Mouse (Mus musculus) left cerebral cortex, postnatal 25 days (tissue): ENCODE results near the gene Slfnl1. TPM values are rescaled to one million over a fixed set of nuclear protein-coding genes. Genes with fewer than 3 reads are reported as not detected.

Source experiments
- DNase-seq, 2 experiments: peaks; one replicate each; pipeline ENCODE4 v3.0.0; 2022; ENCODE audit warnings: low spot score in 2 of 2, mixed read lengths in 1 of 2
- intact Hi-C: fragments of 180-260 bp; cut with DNase I; formaldehyde crosslinking; loops from one replicate; pipeline ENCODE4 v1.15.1; 2025
- total RNA-seq, 2 experiments: library from RNA; stranded (reverse); gene quantifications; 2 replicates each; pipeline ENCODE4 v1.2.3; 2021

Slfnl1 gene
- not detected for total RNA-seq

- intact Hi-C loops: no loop called here
- DNase-seq: no peak
Measured at GRCm38 (mm10) chr4:120531986-120532385, at the start of gene Slfnl1. Slfnl1 (plus strand) TSS chr4:120532231.

- DNase-seq: no peak
- intact Hi-C loops: no loop called here
Measured at GRCm38 (mm10) chr4:120487707-120488106, 44.3 kb upstream of the Slfnl1 start.

GRCm38 (mm10) chr4:120506955-120507354 lies 25.1 kb upstream of the Slfnl1 start:
- peak in 1 of 2 experiments; percentile 43 for DNase-seq
- intact Hi-C loops: no loop called here

GRCm38 (mm10) chr4:120511203-120511602 lies 20.8 kb upstream of the Slfnl1 start:
- DNase-seq: no peak
- intact Hi-C loops: no loop called here

GRCm38 (mm10) chr4:120514366-120514765 lies 17.7 kb upstream of the Slfnl1 start:
- intact Hi-C loops: no loop called here

GRCm38 (mm10) chr4:120516491-120516890 lies 15.5 kb upstream of the Slfnl1 start:
- DNase-seq: no peak
- intact Hi-C loops: loop anchor here (5.0 kb wide), 1 partner anchor 129 kb away; no protein-coding TSS in a partner anchor

More at GRCm38 (mm10) chr4:120514366-120514765, 17.7 kb upstream of the Slfnl1 start:
- no peak for DNase-seq

- intact Hi-C loops: loop anchor here (5.0 kb wide), 1 partner anchor 130 kb away; no protein-coding TSS in a partner anchor
- no peak for DNase-seq
Measured at GRCm38 (mm10) chr4:120516907-120517306, 15.1 kb upstream of the Slfnl1 start.

GRCm38 (mm10) chr4:120517335-120517734 lies 14.7 kb upstream of the Slfnl1 start:
- DNase-seq: no peak
- intact Hi-C loops: loop anchor here (5.0 kb wide), 1 partner anchor 130 kb away; no protein-coding TSS in a partner anchor

- intact Hi-C loops: no loop called here
- DNase-seq: no peak
Measured at GRCm38 (mm10) chr4:120521761-120522160, 10.3 kb upstream of the Slfnl1 start.

GRCm38 (mm10) chr4:120522351-120522750 lies 9.7 kb upstream of the Slfnl1 start:
- no peak for DNase-seq
- intact Hi-C loops: no loop called here

- DNase-seq: no peak
- intact Hi-C loops: no loop called here
Measured at GRCm38 (mm10) chr4:120523092-120523491, 8.9 kb upstream of the Slfnl1 start.

GRCm38 (mm10) chr4:120528171-120528570 lies 3.9 kb upstream of the Slfnl1 start:
- intact Hi-C loops: loop anchor here (5.0 kb wide), 1 partner anchor 136 kb away; no protein-coding TSS in a partner anchor
- no peak for DNase-seq

- DNase-seq: no peak
- intact Hi-C loops: no loop called here
Measured at GRCm38 (mm10) chr4:120538664-120539063, 6.6 kb downstream of the Slfnl1 start.

- intact Hi-C loops: loop anchor here (10.0 kb wide), 1 partner anchor 320 kb away; no protein-coding TSS in a partner anchor
- no peak for DNase-seq
Measured at GRCm38 (mm10) chr4:120544896-120545295, 12.9 kb downstream of the Slfnl1 start.

GRCm38 (mm10) chr4:120556592-120556991 lies 24.6 kb downstream of the Slfnl1 start:
- DNase-seq: no peak
- intact Hi-C loops: no loop called here

- DNase-seq: peak in 1 of 2 experiments; percentile 19
- intact Hi-C loops: no loop called here
Measured at GRCm38 (mm10) chr4:120565726-120566125, 33.7 kb downstream of the Slfnl1 start.

GRCm38 (mm10) chr4:120568005-120568404 lies 36.0 kb downstream of the Slfnl1 start:
- no peak for DNase-seq
- intact Hi-C loops: no loop called here

- no peak for DNase-seq
- intact Hi-C loops: no loop called here
Measured at GRCm38 (mm10) chr4:120569025-120569424, 37.0 kb downstream of the Slfnl1 start.

- peak; percentile 95 for DNase-seq
- intact Hi-C loops: no loop called here
Measured at GRCm38 (mm10) chr4:120569486-120570437, 37.7 kb downstream of the Slfnl1 start, which contains the start of gene Ctps. Ctps (minus strand) TSS chr4:120570276.

- no peak for DNase-seq
- intact Hi-C loops: no loop called here
Measured at GRCm38 (mm10) chr4:120570438-120571069, 38.5 kb downstream of the Slfnl1 start.
